Mouse (Mus musculus): ENCODE data around the gene Tbl1x. TPM values are rescaled to one million over a fixed set of nuclear protein-coding genes. Genes with fewer than 3 reads are reported as not detected.

Tbl1x gene
- polyA plus RNA-seq, 1 experiment from 2014 or later, result 67.1 TPM

DNA sequence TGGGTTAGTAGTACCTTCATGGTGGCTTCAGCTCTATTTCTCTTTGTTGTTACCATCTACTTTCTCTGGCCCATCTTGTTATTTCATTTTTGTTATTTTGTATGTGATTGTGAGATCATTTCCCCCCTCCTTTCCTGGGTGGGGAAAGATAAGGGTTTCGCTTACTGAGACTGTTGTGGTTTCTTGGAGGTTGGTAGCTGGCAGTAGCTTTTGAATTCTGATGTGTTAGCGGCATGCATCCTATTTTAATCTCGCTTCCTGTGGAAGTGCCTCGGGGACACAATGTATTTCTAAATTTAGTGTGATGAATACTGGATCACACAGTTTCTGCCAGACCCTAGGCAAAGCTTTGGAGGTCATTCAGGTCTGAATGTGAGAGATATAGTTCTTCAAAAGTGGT is 69.2 kb downstream of the Tbl1x start:
- H3K9ac ChIP-seq, result no peak overlapping the region
- H3K4me3 ChIP-seq, result no peak overlapping the region
- no peak overlapping the region for H3K27ac ChIP-seq
- no peak overlapping the region for H3K4me2 ChIP-seq
- H3K27me3 ChIP-seq, result no peaks in the 10 kb centered on the region
- H3K36me3 ChIP-seq, result no peaks in the 10 kb centered on the region
- ATAC-seq (ENCODE audit: insufficient number of reproducible peaks, low FRiP score, low TSS enrichment, low read depth), result no peak
- WGBS, result 84% methylated on average over 4 of the region's 4 CpGs
- no peaks in the 10 kb centered on the region for H3K9me3 ChIP-seq
- no peaks in the 10 kb centered on the region for H3K4me1 ChIP-seq

DNA sequence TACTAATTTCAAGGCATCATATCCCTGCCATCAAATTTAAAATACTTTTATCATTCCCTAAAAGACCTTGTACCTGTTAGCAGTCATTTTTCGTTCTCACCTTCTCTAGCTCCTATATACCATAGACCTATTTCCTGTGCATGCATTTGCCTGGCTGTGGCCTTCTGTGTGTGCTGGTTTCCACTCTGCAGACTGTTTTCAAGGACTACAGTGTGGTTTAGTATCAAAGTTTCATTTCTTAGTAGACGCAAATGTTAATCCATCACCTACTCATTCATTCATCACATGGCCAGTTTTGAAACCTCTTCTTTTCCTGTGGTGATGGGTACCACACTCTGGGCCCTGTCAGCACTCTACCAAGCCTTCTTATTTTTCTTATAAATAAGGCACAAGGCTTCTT is 75.2 kb downstream of the Tbl1x start:
- WGBS, result 81% methylated on average over 2 of the region's 2 CpGs
- ATAC-seq (ENCODE audit: insufficient number of reproducible peaks, low FRiP score, low TSS enrichment, low read depth), result no peak
- H3K27me3 ChIP-seq, result no peaks in the 10 kb centered on the region
- no peaks in the 10 kb centered on the region for H3K36me3 ChIP-seq
- H3K4me3 ChIP-seq, result no peak overlapping the region
- H3K4me2 ChIP-seq, result no peak overlapping the region
- H3K9me3 ChIP-seq, result no peaks in the 10 kb centered on the region
- H3K9ac ChIP-seq, result no peak overlapping the region
- no peaks in the 10 kb centered on the region for H3K4me1 ChIP-seq
- H3K27ac ChIP-seq, result no peak overlapping the region

DNA sequence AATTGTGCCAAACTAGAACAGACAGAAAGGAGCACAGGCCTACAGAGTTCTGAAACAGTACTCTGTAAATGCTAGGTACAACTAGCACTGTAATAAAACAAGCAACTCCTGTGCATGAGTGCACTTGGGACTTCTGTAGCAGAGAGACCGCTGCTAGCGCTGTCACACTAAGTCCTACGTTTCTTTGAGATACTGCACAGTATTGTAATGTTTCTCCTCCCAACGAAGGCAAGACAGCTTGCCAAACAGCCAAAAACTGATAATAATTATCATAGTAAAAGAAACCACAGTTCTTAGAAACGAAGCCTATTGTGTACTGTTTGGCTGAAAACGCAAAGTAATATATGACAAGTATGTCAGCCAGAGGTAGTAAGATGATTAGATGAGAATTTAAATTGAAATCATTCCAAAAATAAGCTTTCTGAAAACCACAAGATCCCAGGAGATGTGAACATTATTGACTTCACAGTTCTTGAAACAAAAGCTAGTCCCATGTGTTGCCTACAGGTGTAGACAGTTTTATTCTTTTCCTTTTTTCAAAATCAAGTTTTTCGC is 83.9 kb downstream of the Tbl1x start:
- H3K4me3 ChIP-seq, result no peak overlapping the region
- no peaks in the 10 kb centered on the region for H3K27me3 ChIP-seq
- no peak overlapping the region for H3K27ac ChIP-seq
- 63% methylated on average over 7 of the region's 7 CpGs for WGBS
- no peaks in the 10 kb centered on the region for H3K36me3 ChIP-seq
- no peak overlapping the region for H3K9ac ChIP-seq
- no peak for ATAC-seq (ENCODE audit: insufficient number of reproducible peaks, low FRiP score, low TSS enrichment, low read depth)
- H3K4me2 ChIP-seq, result no peak overlapping the region
- H3K4me1 ChIP-seq, result no peaks in the 10 kb centered on the region
- H3K9me3 ChIP-seq, result no peaks in the 10 kb centered on the region

DNA sequence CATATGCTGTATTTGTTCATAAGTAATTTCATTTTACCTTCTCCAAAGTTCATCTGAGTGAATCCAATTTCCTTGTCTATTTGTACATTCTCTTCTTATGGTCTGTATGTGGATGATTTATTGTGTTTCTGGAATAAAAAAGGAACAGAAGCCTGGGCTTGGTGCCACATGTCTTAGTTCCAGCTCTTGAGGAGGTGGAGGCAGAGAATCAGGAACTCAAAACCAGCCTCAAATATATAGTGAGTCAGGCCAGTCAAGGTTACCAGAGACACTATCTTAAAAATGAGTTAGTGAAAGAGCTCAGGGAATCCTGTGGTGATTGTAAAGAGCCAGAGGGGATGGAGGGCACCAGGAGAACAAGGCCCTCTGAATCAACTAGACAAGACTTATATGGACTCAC is 86.9 kb downstream of the Tbl1x start:
- Histone ChIP-seq H3K36me3 (no peaks in the 10 kb centered on the region), H3K27ac (no peak overlapping the region), H3K9ac (no peak overlapping the region), H3K4me3 (no peak overlapping the region), H3K27me3 (no peaks in the 10 kb centered on the region), H3K9me3 (no peaks in the 10 kb centered on the region), H3K4me2 (no peak overlapping the region), H3K4me1 (no peaks in the 10 kb centered on the region)
- ATAC-seq (ENCODE audit: insufficient number of reproducible peaks, low FRiP score, low TSS enrichment, low read depth), result no peak

DNA sequence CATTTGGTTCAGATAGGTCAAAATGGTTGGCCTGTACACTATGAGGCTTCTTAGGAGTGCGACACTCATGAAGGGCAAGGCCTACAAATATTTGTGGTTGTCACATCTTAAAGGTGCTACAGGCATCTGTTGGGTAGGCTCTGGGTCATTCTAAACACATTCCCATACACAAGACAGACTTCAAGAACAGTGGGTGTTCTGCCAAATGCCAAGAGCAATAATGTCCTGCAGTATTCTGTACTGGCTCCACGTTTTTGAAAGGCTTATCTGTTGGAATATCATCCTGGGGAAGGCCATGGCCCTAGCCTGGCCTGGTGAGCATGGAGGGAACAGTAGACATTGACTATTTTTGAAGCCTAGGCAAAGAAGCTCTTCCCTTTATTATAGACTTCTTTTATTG is 87.9 kb downstream of the Tbl1x start:
- no peak overlapping the region for H3K9ac ChIP-seq
- H3K4me1 ChIP-seq, result no peaks in the 10 kb centered on the region
- H3K4me3 ChIP-seq, result no peak overlapping the region
- no peaks in the 10 kb centered on the region for H3K27me3 ChIP-seq
- H3K36me3 ChIP-seq, result no peaks in the 10 kb centered on the region
- WGBS, result 67% methylated on average over 2 of the region's 2 CpGs
- no peak overlapping the region for H3K27ac ChIP-seq
- no peak overlapping the region for H3K4me2 ChIP-seq
- no peaks in the 10 kb centered on the region for H3K9me3 ChIP-seq
- no peak for ATAC-seq (ENCODE audit: insufficient number of reproducible peaks, low FRiP score, low TSS enrichment, low read depth)

DNA sequence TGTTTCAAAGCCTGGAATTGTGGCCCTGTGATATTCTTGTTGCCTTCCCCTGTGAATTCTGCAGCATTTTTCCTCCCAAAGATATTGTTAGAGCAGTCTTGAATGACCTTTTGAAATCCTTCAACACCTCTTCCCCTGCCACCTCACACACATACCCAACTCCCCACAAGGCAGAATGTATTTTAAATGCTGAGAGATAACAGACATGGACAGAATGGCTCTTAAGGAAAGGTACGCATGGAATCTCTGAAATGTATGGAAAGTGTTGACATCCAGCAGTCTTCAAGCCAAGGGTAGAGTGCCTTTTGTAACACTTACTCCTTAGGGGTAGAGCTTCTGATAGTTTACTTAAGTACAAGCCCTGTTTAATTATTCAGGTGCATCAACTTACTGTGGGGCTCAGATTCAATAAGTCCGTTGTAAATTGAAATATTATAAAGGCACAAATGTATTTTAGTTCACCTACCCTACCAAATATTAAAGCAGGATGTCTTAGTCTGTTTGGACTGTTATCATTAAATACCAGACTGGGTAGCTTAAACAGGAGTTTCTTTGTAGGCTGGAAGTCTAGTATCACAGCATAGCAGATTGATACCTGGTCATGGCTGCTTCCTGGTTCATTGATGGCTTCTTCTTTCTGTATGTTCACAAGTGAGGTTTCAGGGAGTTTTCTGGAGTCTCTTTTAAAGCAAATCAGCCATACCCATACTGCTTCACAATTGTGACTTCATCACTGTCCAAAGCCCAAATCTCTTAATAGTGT is 92.9 kb downstream of the Tbl1x start:
- WGBS, result 90% methylated on average over 2 of the region's 2 CpGs
- H3K4me3 ChIP-seq, result no peak overlapping the region
- ATAC-seq (ENCODE audit: insufficient number of reproducible peaks, low FRiP score, low TSS enrichment, low read depth), result no peak
- H3K36me3 ChIP-seq, result no peaks in the 10 kb centered on the region
- no peaks in the 10 kb centered on the region for H3K9me3 ChIP-seq
- H3K27me3 ChIP-seq, result no peaks in the 10 kb centered on the region
- H3K9ac ChIP-seq, result no peak overlapping the region
- H3K4me1 ChIP-seq, result no peaks in the 10 kb centered on the region
- no peak overlapping the region for H3K4me2 ChIP-seq
- H3K27ac ChIP-seq, result no peak overlapping the region

DNA sequence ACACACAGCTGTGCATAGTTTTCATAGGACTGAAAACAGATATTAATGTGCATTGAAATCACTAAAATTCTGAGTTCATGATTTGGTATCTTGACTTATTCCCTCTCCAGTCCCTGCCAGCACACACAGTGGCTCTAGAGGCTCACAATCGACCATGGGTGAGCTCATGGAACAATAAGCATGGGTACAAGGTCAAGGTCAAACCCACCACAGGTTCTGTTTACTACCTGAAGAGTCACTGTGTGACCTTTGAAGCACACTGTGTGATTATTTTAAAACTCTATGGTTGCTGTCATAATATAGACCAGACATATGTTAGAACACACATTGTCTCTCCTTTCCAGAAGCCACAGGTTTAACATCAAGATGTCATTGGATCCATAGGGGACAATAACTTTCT is 96.7 kb downstream of the Tbl1x start:
- Histone ChIP-seq H3K9me3 (no peaks in the 10 kb centered on the region), H3K4me3 (no peak overlapping the region), H3K4me2 (no peak overlapping the region), H3K27me3 (no peaks in the 10 kb centered on the region), H3K4me1 (no peaks in the 10 kb centered on the region), H3K27ac (no peak overlapping the region), H3K36me3 (no peaks in the 10 kb centered on the region), H3K9ac (no peak overlapping the region)
- no peak for ATAC-seq (ENCODE audit: insufficient number of reproducible peaks, low FRiP score, low TSS enrichment, low read depth)
- 53% methylated on average over 1 of the region's 1 CpGs for WGBS

DNA sequence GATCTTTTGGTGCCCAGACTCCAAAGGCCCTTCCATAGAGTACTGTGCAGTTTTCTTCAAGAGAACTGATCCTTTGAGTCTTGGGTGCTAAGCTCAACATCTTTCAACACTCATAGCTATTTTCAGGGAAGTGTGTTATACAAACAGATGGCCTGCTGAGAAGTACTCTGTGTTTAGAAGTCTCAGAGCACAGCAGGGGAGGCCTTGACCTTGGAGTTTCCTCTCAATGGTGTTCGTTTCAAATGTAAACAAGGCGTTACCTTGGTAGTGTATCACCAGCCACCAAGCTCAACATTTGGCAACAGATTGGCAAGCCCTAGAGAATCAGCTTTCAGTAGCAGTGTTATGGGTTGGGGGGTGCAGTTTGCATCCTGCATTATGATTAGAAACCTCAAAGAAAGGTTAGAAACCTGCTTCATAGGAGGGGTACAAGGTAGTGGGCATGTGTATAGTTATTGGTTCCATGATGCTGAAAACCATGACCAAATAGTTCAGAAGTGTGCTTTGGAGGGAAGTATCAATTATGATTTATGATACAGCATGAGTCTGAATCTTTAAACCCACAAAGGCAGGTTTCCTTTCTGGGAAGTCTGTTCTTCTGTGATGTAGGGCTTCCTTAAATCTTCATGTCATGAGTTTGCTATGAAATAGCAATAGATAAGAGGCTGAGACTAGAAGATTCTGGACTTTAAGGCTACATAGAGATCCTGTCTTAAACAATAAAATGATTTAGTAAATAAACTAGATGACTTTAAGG is 98.3 kb downstream of the Tbl1x start:
- no peaks in the 10 kb centered on the region for H3K36me3 ChIP-seq
- no peak overlapping the region for H3K4me2 ChIP-seq
- H3K27ac ChIP-seq, result no peak overlapping the region
- no peak for ATAC-seq (ENCODE audit: insufficient number of reproducible peaks, low FRiP score, low TSS enrichment, low read depth)
- H3K9ac ChIP-seq, result no peak overlapping the region
- H3K4me3 ChIP-seq, result no peak overlapping the region
- no peaks in the 10 kb centered on the region for H3K4me1 ChIP-seq
- no peaks in the 10 kb centered on the region for H3K9me3 ChIP-seq
- no peaks in the 10 kb centered on the region for H3K27me3 ChIP-seq
- 56% methylated on average over 2 of the region's 2 CpGs for WGBS

DNA sequence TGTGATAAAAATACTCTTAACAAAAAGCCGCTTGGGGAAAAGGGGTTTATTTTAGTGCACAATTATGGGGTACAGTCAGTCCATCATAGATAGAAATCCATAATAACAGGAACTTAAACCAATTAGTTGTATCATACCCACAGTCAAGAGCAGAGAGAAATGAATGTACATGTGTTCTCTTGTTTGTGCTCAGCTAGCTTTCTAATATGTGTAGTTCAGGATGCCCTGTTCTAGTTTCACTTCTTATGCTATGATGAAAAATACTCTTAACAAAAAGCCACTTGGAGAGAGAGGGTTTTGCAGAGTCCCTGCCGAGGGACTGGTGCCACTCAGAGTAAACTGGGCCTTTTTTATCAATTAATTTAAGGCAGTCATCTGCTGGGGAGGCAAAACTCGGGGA is 101.1 kb downstream of the Tbl1x start:
- Histone ChIP-seq H3K27me3 (no peaks in the 10 kb centered on the region), H3K36me3 (no peaks in the 10 kb centered on the region), H3K9ac (no peak overlapping the region), H3K4me2 (no peak overlapping the region), H3K9me3 (no peaks in the 10 kb centered on the region), H3K27ac (no peak overlapping the region), H3K4me1 (no peaks in the 10 kb centered on the region), H3K4me3 (no peak overlapping the region)
- WGBS, result 68% methylated on average over 3 of the region's 3 CpGs
- no peak for ATAC-seq (ENCODE audit: insufficient number of reproducible peaks, low FRiP score, low TSS enrichment, low read depth)

DNA sequence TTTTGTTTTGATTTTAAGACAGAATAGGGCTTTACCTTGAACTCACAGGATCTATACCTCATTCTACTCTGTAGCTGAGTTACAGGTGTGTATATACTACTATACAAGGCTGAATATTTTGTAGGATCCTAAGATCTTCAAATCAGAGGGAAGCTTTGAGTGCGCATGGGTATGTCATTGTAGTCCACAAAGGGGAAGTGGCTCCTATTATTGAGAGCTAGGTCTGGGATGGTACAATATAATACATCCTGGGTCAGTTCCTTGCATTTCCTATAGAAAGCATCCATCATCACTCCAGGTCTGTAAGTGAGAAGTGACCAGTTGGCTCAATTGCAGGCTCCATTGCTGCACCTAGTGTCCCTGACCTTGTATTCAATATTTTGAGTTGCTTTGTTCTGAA is 102.2 kb downstream of the Tbl1x start:
- 89% methylated on average over 1 of the region's 1 CpGs for WGBS
- no peak overlapping the region for H3K4me3 ChIP-seq

DNA sequence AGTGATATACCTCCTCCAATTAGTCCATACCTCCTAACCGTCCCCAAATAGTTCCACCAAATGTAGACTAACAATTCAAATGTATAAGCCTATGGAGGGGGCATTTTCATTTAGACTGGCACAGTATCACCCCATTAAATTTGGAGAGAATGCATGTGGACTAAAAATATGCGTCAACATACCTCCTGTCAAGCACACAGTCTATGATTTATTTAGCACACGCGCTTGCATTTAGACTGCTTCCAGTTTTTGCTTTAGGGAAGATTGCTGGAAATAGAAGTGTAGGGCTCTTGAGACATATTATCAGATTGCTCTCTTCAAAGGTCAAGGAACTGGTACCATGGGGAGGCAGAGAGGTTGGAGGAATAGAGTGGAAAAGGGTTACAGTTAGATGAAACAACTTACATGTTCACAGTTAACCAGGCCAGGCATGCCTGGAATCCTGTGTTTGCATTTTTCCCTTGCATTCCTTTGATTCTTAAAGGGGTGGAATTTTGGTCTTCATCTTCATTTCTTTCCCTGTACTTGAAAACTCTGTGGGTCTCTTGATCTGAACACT is 105.0 kb downstream of the Tbl1x start:
- H3K9ac ChIP-seq, result no peak overlapping the region
- no peaks in the 10 kb centered on the region for H3K27me3 ChIP-seq
- WGBS, result 63% methylated on average over 4 of the region's 4 CpGs
- ATAC-seq (ENCODE audit: insufficient number of reproducible peaks, low FRiP score, low TSS enrichment, low read depth), result no peak
- no peaks in the 10 kb centered on the region for H3K9me3 ChIP-seq
- H3K27ac ChIP-seq, result no peak overlapping the region
- no peaks in the 10 kb centered on the region for H3K36me3 ChIP-seq
- H3K4me3 ChIP-seq, result no peak overlapping the region
- no peaks in the 10 kb centered on the region for H3K4me1 ChIP-seq
- H3K4me2 ChIP-seq, result no peak overlapping the region

More for the DNA sequence above, 102.2 kb downstream of the Tbl1x start:
- ATAC-seq (ENCODE audit: insufficient number of reproducible peaks, low FRiP score, low TSS enrichment, low read depth), result no peak
- no peaks in the 10 kb centered on the region for H3K4me1 ChIP-seq
- no peaks in the 10 kb centered on the region for H3K9me3 ChIP-seq
- no peak overlapping the region for H3K27ac ChIP-seq
- no peaks in the 10 kb centered on the region for H3K36me3 ChIP-seq
- no peak overlapping the region for H3K9ac ChIP-seq
- H3K4me2 ChIP-seq, result no peak overlapping the region
- no peaks in the 10 kb centered on the region for H3K27me3 ChIP-seq

Measured in limb, embryonic 15.5 days (tissue).